Mouse (Mus musculus) kidney, postnatal 14 days (tissue): ENCODE measurements at regions not wholly inside any gene's neighbourhood (a gene's known extent, or its start where the extent isn't known, plus 50 kb on each side); places are given as distances from the start of the nearest gene placed in this dataset.
A peak's percentile ranks its signal among the peaks of the same experiment; 100 is the strongest.
"Not testable (repeated sequence)": the region's sequence is repeated elsewhere in the genome, so short reads cannot be mapped to it uniquely, and the experiment has no call there.

Source experiments
- DNase-seq: peaks from one replicate; pipeline ENCODE4 v3.0.0; 2022; ENCODE audit warnings: mixed read lengths

DNA sequence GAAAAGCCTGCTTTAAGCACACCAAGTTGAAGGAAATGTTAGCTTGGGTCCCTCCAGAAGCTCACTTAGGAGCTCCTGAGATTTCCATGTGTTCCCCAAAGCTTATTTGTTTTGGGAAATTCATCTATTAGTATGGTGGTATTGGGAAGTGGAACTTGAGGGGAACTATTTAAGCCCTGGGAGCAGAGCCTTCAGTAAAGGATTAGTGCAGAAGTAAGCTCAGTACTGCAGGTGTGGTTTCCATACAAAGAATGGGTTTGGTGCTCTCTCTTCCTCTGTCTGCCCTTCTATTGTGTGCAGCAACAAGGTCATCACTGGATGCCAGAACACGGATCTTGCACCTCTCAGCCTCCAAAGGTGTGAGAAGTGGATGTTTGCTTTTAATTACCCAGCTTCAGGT lies 57.2 kb downstream of the Foxa2 start:
- DNase-seq: no peak

DNA sequence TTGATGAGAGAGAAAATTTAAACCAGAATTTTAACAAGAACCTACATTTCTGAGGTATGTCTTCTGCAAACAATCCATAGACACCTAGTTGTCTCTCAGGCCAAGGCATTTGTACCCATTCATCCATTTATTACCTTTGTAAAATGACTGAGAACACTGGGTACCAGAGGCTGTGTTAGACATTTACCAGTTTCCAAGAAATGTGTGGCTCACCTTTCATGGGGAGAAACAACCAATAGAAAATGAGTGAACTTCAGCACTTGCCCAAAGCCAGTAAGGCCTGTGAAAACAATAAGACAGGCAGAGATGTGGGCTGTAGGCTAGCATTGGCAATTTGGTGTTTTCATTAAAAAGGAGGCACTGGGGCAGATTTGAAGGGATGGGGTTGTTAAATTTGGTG lies 58.2 kb downstream of the Foxa2 start:
- DNase-seq: no peak

DNA sequence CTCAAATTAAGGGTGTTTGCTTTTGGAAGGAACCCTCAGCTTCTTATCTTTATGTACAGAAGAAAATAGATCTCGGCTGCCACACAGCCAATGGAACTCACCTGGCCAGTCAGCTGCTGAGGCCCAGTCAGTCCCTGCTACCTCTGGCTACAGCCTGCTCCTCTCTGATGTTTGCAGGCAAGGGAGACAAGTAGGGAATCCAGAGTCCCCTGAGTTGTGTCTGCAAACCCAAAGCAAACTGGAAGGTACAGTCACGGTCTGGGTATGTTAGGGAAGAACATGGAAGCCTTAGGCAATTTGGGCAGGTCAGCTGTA lies 61.6 kb downstream of the Foxa2 start:
- DNase-seq: no peak

- DNase-seq: peak; percentile 22
These were observed 62.1 kb downstream of the Foxa2 start for GRCm38 (mm10) chr2:147984547-147985260.

DNA sequence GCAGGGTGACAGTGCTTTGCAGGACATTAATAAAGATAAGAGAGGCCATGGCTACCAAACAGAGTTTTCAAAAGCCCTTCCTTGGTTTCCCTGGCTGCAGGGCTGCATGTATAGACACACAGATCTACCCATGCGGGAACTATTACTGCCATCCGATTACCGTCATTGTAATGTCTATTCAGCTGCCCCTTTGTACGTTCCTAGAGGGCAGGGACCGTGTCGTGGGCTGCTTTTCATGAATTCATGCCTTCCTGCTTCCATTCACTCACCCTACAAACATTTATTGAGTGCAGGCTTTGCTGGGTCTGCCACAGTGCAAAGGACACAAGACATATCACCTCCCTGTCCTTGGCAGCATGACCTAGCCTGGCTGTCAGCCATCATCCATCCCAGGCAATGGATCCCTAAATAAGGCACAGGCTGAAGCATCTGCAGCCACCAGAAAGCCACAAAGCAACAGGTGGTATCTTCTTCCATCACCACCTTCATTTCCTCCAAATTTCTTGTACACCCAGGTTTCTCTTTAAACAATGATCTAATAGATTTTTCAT lies 65.8 kb downstream of the Foxa2 start:
- no peak for DNase-seq

GRCm38 (mm10) chr2:147980408-147980807 lies 66.4 kb downstream of the Foxa2 start:
- no peak for DNase-seq

DNA sequence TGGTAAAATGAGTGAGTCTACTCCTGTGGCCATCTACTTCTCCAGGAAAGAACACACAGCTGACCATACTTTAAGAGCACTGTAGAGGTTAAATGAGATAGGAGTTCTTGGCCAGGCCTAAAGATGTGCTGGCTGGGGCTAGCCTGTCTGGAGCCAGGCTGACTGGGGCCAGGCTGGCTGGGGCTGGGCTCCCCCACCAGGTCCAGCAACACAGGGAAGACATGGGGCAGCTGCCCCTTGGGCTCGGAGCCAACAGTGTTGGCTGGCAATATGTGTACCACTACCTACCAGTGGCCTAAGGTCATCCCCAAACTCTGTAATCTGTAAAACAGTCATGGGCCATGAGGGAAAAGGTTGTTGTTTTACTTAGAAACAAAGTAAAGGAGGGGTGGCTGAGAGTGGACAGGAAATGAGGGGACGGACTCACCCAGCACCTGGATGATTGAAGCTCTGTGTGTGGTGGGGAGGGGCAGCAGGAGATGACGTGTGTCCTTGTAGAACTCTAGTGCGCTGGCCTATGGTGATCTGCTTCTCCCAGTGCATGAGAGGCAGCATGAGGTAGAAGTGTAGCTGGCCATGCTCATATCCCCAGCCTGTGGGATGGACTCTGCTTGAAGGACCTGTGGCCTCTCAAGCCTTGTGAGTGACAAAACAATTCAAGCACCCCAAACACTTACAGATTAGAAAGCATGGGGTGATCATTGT lies 67.0 kb downstream of the Foxa2 start:
- DNase-seq: no peak

GRCm38 (mm10) chr2:147979001-147979400 lies 67.8 kb downstream of the Foxa2 start:
- DNase-seq: no peak

DNA sequence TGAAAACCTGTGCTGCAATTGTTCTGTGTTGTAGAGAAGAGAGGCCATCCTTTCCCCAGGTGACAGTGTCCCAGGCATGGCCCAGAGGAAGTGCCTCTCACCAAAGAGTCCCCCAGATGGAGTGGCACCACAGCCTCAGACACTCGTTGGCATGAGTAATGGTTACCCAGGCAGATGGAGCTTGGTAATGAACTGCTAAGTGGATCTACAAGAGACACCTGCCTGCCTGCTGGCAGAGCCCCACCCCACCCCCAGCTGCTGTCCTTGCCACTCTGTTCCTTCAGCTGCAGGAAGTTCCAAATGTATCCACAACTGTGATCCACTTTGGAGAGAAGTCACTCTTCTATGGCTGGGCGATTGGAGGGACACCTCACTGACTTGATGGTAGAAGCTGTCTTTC lies 72.0 kb downstream of the Foxa2 start:
- DNase-seq: no peak

- peak; percentile 39 for DNase-seq
These were observed 78.1 kb downstream of the Foxa2 start for GRCm38 (mm10) chr2:147968671-147969070.

- DNase-seq: no peak
These were observed 78.8 kb downstream of the Foxa2 start for GRCm38 (mm10) chr2:147967829-147968529.

DNA sequence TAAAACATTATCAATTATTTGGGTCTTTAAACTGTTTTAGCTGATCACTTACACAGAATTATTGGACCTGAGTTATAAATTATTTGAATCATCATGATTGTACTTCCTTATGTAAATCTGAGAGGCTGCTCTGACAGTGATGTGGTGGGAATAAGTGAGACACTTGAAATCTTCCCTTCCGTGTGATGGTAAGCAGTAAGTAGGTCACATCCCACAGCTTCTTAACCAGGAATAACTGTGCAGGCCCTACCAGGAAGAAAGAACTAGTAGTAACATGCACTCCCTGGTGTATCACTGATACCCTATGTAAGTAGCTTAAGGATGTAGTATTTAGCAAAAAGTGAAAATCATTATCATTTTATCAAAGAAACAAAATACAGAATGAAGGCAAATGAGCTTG lies 83.5 kb downstream of the Foxa2 start:
- not testable (repeated sequence) for DNase-seq

DNA sequence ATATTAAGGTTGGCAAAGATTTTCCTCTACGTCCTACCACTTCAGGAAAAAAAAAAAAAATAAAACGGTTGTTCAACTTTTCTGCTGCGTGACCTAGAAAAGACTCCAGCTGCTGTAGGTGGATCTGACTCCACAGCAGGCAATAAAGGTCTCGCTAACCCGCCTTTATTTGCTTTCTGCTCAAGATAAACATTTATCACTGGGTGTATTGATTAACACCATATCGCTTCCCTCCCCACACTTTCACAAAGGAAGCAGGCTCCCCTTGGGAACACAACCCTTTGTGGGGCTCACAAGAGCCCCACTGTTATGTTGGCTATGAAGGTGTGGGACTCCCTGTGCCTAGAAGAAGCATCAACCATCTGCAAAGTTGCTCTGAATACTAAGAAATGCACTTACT lies 85.1 kb downstream of the Foxa2 start:
- DNase-seq: no peak

DNA sequence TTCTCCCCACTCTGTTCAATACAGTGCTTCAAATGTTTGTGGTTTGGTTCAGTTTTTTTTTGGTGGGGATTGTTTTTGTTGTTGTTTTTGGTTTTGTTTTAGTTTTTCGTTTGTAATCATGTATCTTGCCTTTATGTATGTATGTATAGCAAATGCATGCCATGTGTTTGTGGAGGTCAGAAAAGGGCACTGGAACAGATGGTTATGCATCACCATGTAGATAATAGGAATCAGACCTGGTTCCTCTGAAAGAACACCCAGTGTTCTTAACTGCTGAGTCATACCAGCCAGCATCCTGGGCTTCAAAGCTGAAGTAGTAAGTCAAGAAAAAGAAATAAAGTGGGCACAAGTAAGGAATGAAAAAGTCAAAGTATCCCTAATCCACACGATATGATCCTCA lies 92.6 kb downstream of the Foxa2 start:
- no peak for DNase-seq

- no peak for DNase-seq
These were observed 95.5 kb downstream of the Foxa2 start for GRCm38 (mm10) chr2:147951233-147951632.

GRCm38 (mm10) chr2:147944171-147945040 lies 102.4 kb downstream of the Foxa2 start:
- DNase-seq: no peak

GRCm38 (mm10) chr2:147942591-147942990 lies 104.2 kb downstream of the Foxa2 start:
- no peak for DNase-seq

DNA sequence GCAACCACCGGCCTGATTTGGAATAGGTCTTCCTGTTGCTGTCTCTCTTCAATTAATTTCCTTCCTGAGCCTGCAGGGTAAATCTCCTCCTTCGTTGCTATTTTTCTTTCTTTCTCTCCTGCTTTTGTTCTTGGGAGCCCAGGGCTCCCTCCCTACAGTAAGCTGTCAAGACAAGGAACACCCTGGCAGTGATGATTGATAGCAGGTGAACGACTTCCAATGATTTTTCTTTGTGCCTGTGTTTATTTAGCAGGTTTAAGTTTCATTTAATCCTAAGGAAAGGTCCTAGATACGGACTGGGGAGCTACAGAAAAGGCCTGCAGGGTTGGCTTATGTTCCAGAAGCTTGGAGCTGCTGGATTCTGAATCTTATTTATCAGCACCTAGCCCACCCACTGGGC lies 105.5 kb downstream of the Foxa2 start:
- DNase-seq: no peak

DNA sequence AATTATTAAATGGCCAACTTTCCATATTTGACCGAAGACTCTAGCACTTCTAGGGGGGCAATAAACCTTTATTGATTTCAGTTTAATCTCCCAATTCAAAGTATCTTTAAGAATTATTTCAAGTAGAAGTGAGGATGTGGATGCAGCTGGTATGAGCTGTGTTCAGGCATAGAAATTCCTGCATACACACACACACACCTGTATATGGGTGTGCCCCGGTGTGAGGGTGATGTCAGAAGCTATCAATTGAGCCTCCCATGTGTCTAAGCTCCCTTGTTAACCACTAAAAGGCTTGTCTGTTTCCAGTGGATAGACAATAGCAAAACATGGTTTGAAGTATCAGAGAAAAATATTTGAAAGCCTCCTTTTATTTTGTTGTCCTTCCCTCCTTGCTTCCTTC lies 114.3 kb downstream of the Foxa2 start:
- DNase-seq: no peak

- DNase-seq: no peak
These were observed 117.6 kb downstream of the Foxa2 start for GRCm38 (mm10) chr2:147929031-147929711.

DNA sequence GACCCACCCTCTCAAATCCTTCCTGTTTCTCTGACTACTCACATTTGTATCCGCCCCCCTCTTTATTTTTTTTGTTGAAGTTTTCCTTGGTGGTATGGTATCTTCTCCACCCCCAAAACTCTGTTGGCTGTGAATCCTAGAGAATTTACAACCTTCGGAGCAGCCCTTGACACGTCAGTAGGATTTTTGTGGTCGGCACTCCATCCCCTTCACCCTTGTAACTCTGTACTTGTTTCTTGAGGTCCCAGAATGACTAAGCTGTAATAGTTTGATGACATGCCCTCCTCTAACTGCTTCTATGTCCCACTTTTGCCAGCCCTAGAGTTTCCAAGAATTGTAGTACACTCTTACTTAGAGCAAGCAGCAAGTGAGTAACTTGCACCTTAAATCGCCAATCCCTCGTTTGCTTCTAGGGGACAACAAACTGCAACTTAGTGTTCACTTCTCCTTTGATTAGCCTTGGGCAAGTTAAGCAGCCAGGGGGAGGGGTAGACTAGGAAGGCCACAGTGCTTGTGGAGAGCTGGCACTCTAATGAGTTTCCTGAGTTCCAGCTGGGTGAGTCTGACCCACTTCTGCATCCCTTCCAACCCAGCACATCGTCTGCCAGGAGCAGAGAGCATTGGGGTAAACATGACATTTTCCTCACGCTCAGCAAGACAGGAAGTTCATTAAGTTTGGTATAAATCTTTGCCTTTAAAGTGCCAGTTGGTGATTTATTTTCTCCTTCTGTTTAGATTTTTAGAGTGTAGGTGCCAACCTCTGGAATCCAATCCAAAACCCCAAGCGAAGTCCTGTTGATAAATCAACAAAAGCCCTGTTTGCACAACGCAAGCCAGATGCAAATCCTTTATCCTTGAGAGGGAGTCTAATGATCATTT lies 118.7 kb downstream of the Foxa2 start:
- DNase-seq: peak; percentile 59
